Mouse (Mus musculus) hindbrain, embryonic 15.5 days (tissue): ENCODE measurements around the gene Hist1h1b. TPM values are rescaled to one million over a fixed set of nuclear protein-coding genes. Genes with fewer than 3 reads are reported as not detected.
"Not testable (repeated sequence)": the region's sequence is repeated elsewhere in the genome, so short reads cannot be mapped to it uniquely, and the experiment has no call there.

Experiments
- ATAC-seq: fragments of 200-750 bp; cut with Nextera tagmentation; 2 replicates; pipeline ENCODE4 v1.8.0; 2017; ENCODE audit warnings: low read depth, moderate number of reproducible peaks, moderate TSS enrichment; ENCODE audit not compliant: low FRiP score
- H3K27ac ChIP-seq: fragments of 300-500 bp; sonication (generic); replicated peaks from 2 replicates; pipeline ENCODE4 v1.5.1; 2015; ENCODE audit warnings: mild to moderate bottlenecking, inconsistent platforms
- H3K27me3 ChIP-seq: fragments of 300-500 bp; sonication (generic); 2 replicates; pipeline ENCODE4 v1.6.1; 2015; ENCODE audit warnings: control low read depth, inconsistent platforms
- H3K36me3 ChIP-seq: fragments of 300-500 bp; sonication (generic); 2 replicates; pipeline ENCODE4 v1.6.1; 2015; ENCODE audit warnings: control low read depth, inconsistent platforms
- H3K4me1 ChIP-seq: fragments of 300-500 bp; sonication (generic); replicated peaks from 2 replicates; pipeline ENCODE4 v1.6.1; 2015; ENCODE audit warnings: control low read depth, inconsistent platforms
- H3K4me2 ChIP-seq: fragments of 300-500 bp; sonication (generic); 2 replicates; pipeline ENCODE4 v1.6.1; 2015; ENCODE audit warnings: moderate library complexity, mild to moderate bottlenecking, inconsistent platforms
- H3K4me3 ChIP-seq: fragments of 300-500 bp; sonication (generic); 2 replicates; pipeline ENCODE4 v1.5.1; 2015; ENCODE audit warnings: mild to moderate bottlenecking, inconsistent platforms
- H3K9ac ChIP-seq: fragments of 300-500 bp; sonication (generic); 2 replicates; pipeline ENCODE4 v1.6.1; 2015; ENCODE audit warnings: inconsistent platforms
- H3K9me3 ChIP-seq: fragments of 300-500 bp; sonication (generic); 2 replicates; pipeline ENCODE4 v1.6.1; 2016; ENCODE audit warnings: control low read depth, inconsistent platforms
- WGBS: fragments of 180-500 bp; shearing (Covaris S2); methylation state at CpG from one replicate; pipeline ENCODE4 v1.1.7; 2015; 5-methylcytosine and 5-hydroxymethylcytosine counted together
- microRNA-seq: library from miRNA; unstranded; fragments of <30 nt; microRNA quantifications from one replicate; pipeline ENCODE4, GENCODE M21; 2016
- polyA plus RNA-seq: library from polyadenylated mRNA; unstranded; fragments of >200 nt; fragmentation: Nextera tagmentation; extraction: Ambion mirVana; gene quantifications from 2 replicates; pipeline ENCODE4 v1.2.1, GENCODE M21; 2015

Hist1h1b gene
- polyA plus RNA-seq, 1 experiment from 2014 or later: 3.5 TPM

GRCm38 (mm10) chr13:21745006-21745405, 35.4 kb downstream of the Hist1h1b start:
- WGBS: 97% methylated on average over 1 of the region's 1 CpGs
- Histone ChIP-seq H3K4me3 (no peak overlapping the region), H3K36me3 (no peaks in the 10 kb centered on the region), H3K27me3 (no peaks in the 10 kb centered on the region), H3K9ac (no peak overlapping the region), H3K4me1 (peaks cover 12% of the 10 kb centered on the region), H3K4me2 (no peak overlapping the region), H3K27ac (no peak overlapping the region), H3K9me3 (no peaks in the 10 kb centered on the region)
- no peak for ATAC-seq

DNA sequence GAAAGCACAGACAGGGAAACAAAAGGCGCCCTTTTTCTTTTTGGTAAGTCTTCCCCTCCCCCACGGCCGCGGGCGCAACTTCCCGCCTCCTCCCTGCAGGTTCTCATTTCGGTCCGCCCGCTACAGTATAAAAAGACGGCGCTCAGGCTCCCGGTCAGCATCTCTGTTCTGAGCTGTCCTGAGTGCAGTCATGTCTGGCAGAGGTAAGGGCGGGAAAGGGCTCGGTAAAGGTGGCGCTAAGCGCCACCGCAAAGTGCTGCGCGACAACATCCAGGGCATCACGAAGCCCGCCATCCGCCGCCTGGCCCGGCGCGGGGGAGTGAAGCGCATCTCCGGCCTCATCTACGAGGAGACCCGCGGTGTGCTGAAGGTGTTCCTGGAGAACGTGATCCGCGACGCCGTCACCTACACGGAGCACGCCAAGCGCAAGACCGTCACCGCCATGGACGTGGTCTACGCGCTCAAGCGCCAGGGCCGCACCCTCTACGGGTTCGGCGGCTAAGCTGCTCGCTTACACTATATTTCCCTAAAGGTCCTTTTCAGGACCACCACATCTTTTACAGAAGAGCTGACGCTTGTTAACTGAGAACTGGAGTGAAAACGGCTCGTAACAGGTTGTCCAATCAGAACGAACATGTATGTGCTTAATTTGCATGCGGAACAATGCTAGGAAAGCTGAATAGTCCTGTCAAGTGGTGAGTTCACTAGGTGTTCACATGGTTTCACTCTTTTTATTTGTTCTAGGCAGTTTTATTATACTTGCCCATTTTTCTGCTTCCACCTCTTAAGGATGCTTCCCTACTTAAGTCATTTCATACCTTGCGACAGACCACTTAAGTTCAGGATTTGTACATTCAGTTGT, 45.3 kb downstream of the Hist1h1b start, which contains the start of gene Hist1h4j:
TSS of gene Hist1h4j (plus strand) at position 159 of the 862 bp plus-strand sequence.
- H3K36me3 ChIP-seq, H3K27me3 ChIP-seq, H3K9me3 ChIP-seq: not testable (repeated sequence)
- Histone ChIP-seq H3K4me3 (peak within 1 kb of the TSS; percentile 56), H3K4me1 (peaks cover 19% of the 10 kb centered on the region), H3K27ac (peak within 1 kb of the TSS; percentile 96), H3K4me2 (peak within 1 kb of the TSS; percentile 73), H3K9ac (peak within 1 kb of the TSS; percentile 54)
- peak; percentile 91 for ATAC-seq
- WGBS: under 1% methylated on average over 52 of the region's 56 CpGs

DNA sequence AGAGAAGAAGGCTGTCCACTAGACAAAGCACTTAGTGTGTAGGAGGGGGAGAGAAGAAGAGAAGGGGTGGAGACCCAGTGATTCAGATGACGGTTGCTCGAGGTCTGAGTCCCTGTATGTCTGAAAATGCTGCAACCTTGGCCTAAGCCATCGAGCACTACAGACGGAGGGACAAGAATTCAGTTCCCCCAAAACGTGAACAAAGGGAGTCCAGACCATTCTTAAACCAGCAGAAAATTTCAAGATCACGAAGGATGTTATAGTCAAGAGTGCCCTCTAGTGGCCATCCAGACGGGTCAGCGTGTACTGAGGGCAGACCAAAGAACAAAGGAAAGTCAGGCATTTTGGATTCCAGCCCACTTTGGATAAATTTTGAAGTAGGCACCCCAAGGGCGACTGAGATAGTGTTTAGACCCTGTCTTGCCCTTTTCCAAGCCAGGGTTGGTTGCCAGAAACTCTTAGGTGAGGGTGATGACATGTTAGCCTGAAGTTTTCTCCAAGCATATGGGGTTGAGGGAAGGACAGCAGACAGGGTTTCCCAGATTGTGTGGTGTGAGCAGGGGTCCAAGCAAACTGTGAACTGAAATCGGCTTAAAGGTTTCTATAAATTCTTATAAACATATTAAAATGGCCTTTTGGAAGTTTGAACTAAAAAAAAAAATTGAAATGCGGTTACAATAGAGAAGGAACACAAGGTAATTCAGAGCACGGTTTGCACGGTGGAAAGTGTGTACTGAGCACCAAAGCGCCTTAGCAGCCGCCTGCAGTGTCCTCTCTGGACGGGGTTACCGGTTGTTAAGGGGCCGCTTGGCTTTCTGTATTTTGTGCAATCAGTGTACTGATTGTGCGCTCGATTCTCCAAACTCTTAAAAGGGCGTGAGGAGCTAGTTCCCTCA, 46.2 kb downstream of the Hist1h1b start:
- peak; percentile 86 for ATAC-seq
- under 1% methylated on average over 21 of the region's 21 CpGs for WGBS

DNA sequence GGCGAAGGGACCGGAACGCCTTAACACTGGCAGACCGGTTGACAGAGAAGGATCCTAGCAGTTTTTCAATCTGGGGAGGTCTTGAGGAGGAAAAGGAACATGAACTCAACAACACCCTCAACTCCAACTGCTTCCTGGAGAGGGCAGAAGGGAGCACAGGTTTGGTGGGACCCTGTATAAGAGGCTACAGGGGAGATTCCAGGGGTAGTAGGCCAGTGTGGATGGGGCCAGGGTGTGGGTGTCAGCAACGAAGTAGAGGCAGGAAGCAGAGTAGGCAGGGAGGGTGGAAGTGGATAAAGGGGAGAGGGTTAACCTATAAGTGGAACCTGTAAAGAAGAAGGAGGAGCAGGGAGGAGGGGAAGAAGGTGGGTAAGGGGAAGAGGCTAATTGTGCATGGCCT, 47.0 kb downstream of the Hist1h1b start:
- H3K27ac ChIP-seq: peak overlapping the region; percentile 96
- no peak overlapping the region; the same call in 1 of the 2 replicates for H3K4me2 ChIP-seq
- 61% methylated on average over 5 of the region's 5 CpGs for WGBS
- H3K36me3 ChIP-seq: no peaks in the 10 kb centered on the region
- H3K4me3 ChIP-seq: no peak overlapping the region
- ATAC-seq: peak; percentile 15; the same call in 1 of the 2 replicates
- H3K27me3 ChIP-seq: no peaks in the 10 kb centered on the region
- no peak overlapping the region for H3K9ac ChIP-seq
- H3K4me1 ChIP-seq: peaks cover 19% of the 10 kb centered on the region
- no peaks in the 10 kb centered on the region for H3K9me3 ChIP-seq

More for the DNA sequence above, 46.2 kb downstream of the Hist1h1b start:
- H3K9me3 ChIP-seq: no peaks in the 10 kb centered on the region
- H3K36me3 ChIP-seq: no peaks in the 10 kb centered on the region
- H3K27me3 ChIP-seq: no peaks in the 10 kb centered on the region
- H3K27ac ChIP-seq: peak overlapping the region; percentile 96
- peak overlapping the region; percentile 73 for H3K4me2 ChIP-seq
- peak overlapping the region; percentile 56 for H3K4me3 ChIP-seq
- H3K4me1 ChIP-seq: peaks cover 19% of the 10 kb centered on the region
- H3K9ac ChIP-seq: peak overlapping the region; percentile 54

Small RNA genes within 50 kb of the gene (microRNA-seq; reads per million reads assigned to microRNA genes)
- not detected for gene Gm19658
- not detected for gene Gm44346
- not detected for gene Gm44454

Other genes with a start within 250 kb of the Hist1h1b start
- 4.5 and 5.0 TPM in 2 replicates for gene Zkscan8, start 249.5 kb downstream of the Hist1h1b start, polyA plus RNA-seq
- gene Olfr1366, start 237.8 kb downstream of the Hist1h1b start, polyA plus RNA-seq: 0.06 and 0.25 TPM in 2 replicates
- 0.04 and 0.08 TPM in 2 replicates for gene Olfr1535, start 220.7 kb downstream of the Hist1h1b start, polyA plus RNA-seq
- gene Olfr1364, start 198.9 kb downstream of the Hist1h1b start, polyA plus RNA-seq: not detected in 2 replicates
- gene Olfr1362, start 166.6 kb downstream of the Hist1h1b start, polyA plus RNA-seq: not detected in 2 replicates
- 0.04 TPM in 1 of 2 replicates, not detected in the other for gene Olfr11, start 138.1 kb downstream of the Hist1h1b start, polyA plus RNA-seq
- gene Olfr1361, start 117.2 kb downstream of the Hist1h1b start, polyA plus RNA-seq: not detected in 2 replicates
- not detected in 2 replicates for gene Olfr1360, start 103.2 kb downstream of the Hist1h1b start, polyA plus RNA-seq
- not detected in 2 replicates for gene Olfr1359, start 82.5 kb downstream of the Hist1h1b start, polyA plus RNA-seq
- gene Hist1h2bl, start 64.5 kb downstream of the Hist1h1b start, polyA plus RNA-seq: not detected in 2 replicates
- gene Hist1h2ai, start 64.2 kb downstream of the Hist1h1b start, polyA plus RNA-seq: 6.2 and 7.8 TPM in 2 replicates
- gene Hist1h3h, start 63.0 kb downstream of the Hist1h1b start, polyA plus RNA-seq: 2.5 and 3.5 TPM in 2 replicates
- gene Hist1h2bm, start 58.6 kb downstream of the Hist1h1b start, polyA plus RNA-seq: 0.51 and 1.7 TPM in 2 replicates
- 0.77 TPM in 1 of 2 replicates, not detected in the other for gene Hist1h4j, start 45.6 kb downstream of the Hist1h1b start, polyA plus RNA-seq
- 1.5 and 2.3 TPM in 2 replicates for gene Hist1h4k, start 30.1 kb downstream of the Hist1h1b start, polyA plus RNA-seq
- gene Hist1h2ak, start 26.8 kb downstream of the Hist1h1b start, polyA plus RNA-seq: 5.3 and 7.9 TPM in 2 replicates
- 1.1 TPM in 1 of 2 replicates, not detected in the other for gene Hist1h2bn, start 26.5 kb downstream of the Hist1h1b start, polyA plus RNA-seq
- gene Hist1h3i, start 2.7 kb upstream of the Hist1h1b start, polyA plus RNA-seq: 28.0 and 43.0 TPM in 2 replicates
- gene Hist1h2an, start 6.6 kb upstream of the Hist1h1b start, polyA plus RNA-seq: 1.0 and 1.5 TPM in 2 replicates
- 0.44 and 0.58 TPM in 2 replicates for gene Hist1h2bp, start 6.8 kb upstream of the Hist1h1b start, polyA plus RNA-seq
- gene Hist1h2bq, start 29.6 kb upstream of the Hist1h1b start, polyA plus RNA-seq: 4.9 and 7.3 TPM in 2 replicates
- not detected in 2 replicates for gene Hist1h2ao, start 29.8 kb upstream of the Hist1h1b start, polyA plus RNA-seq
- gene Hist1h4m, start 31.1 kb upstream of the Hist1h1b start, polyA plus RNA-seq: not detected in 2 replicates
- gene Hist1h4n, start 51.6 kb upstream of the Hist1h1b start, polyA plus RNA-seq: 4.9 and 7.7 TPM in 2 replicates
- gene Hist1h2ap, start 52.9 kb upstream of the Hist1h1b start, polyA plus RNA-seq: 669 and 801 TPM in 2 replicates
- 4.7 and 7.1 TPM in 2 replicates for gene Hist1h2br, start 53.1 kb upstream of the Hist1h1b start, polyA plus RNA-seq
- gene Zfp184, start 164.5 kb upstream of the Hist1h1b start, polyA plus RNA-seq: 11.7 and 12.3 TPM in 2 replicates
- 0.08 TPM in 1 of 2 replicates, not detected in the other for gene Pom121l2, start 200.6 kb upstream of the Hist1h1b start, polyA plus RNA-seq
- gene Prss16, start 229.1 kb upstream of the Hist1h1b start, polyA plus RNA-seq: 0.14 TPM in 1 of 2 replicates, not detected in the other